Mouse (Mus musculus) kidney, postnatal 4 days (tissue): Measurements from ENCODE around the gene Myh2.

Source experiments
- DNase-seq, 2 experiments: peaks; one replicate each; pipeline ENCODE4 v3.0.0; 2021; ENCODE audit warnings: mixed read lengths in 2 of 2

Gene Myh2

DNA sequence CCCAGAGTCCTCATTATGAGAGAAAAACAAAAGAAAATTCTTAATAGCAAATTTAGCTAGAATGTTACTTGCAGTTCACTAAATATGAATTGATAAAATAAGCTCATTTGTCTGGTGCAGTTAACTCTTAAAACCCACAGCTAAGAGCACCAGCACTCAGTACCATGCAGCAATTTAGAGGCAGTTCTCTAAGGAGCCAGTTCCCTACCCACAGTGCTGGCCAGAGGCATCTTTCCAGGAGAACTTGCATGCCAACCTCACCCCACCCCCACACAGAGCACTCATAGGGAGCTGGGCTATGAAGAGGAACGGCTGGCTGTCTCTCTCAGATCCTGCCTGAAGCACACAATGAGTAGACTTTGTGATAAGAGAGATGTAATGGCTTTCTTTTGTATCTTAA, 17.7 kb upstream of the Myh2 start:
- DNase-seq, result peak; percentile 17 to 24

DNA sequence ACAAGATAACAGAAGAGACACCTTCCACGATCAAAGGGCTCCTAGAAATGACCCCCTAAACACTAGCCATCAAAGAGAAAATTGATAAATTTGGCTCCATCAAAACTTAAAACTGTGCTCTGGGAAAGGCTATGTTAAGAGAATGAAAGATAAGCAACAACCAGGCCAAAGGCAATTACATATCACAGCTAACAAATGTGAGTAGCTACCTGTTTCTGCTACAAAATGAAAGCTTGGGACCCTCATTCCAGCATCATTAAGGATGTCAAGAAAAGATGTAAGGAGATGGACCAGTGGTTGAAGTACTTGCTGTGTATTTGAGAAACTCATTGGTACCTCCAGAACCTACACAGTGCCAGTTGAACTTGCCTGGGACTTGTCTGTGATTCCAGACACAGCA, 17.0 kb upstream of the Myh2 start:
- DNase-seq, result no peak

DNA sequence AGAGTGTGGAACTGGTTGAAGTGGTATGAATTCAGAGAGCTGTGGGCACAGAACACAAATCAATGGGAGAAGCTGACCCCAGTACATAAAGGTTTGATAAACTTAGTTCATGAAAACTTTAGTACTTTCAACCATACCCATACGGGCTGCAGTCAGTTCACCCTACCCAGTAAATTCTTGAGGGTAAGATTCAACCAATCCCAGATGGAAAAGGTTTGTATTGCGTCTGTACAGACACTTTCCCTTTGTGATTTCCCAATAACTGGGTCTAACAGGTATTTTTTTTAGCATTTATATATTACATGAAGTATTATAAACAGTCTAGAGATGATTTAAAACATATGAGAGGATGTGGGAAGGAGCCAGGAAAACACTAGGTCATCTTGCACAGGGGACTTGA, 15.2 kb upstream of the Myh2 start:
- no peak for DNase-seq

DNA sequence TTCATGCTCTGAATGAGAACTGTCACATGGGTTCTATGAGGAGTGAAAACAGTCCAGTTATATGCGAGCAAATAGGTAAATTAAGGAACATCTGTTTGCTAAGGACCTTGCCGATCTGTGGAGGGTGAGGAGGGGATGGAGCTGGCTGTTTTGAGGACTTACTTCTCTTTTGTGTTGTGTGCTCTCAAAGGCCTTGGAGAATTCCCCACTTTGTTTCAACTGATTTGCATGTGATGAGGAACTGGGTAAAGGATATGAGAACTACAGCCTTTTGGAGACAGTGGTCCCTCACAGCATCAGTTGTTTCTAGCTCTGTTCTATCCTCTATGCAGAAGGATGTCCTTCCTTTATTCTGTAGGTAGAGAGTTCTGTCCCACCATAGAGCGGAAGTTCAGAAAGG, 10.7 kb upstream of the Myh2 start:
- no peak for DNase-seq

DNA sequence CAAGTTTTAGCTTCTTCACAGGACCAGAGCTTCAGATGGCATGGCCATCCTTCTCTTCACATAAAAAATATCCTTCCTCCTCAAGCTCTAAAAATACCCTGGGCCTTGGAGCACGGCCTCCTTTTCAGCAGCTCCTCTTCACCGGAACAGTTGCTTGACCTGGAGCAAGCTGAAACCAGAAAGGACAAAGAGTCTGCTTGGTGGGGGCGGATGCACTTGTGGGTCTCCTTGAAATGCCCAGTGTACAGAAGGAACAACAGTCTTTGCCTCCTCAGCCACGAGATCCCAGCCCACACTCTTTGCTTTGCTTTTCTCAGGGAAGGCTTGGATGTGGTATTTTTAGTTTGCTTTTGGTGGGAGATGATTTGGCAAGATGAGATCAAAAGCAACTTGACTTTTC, 7.1 kb upstream of the Myh2 start:
- DNase-seq, result no peak

DNA sequence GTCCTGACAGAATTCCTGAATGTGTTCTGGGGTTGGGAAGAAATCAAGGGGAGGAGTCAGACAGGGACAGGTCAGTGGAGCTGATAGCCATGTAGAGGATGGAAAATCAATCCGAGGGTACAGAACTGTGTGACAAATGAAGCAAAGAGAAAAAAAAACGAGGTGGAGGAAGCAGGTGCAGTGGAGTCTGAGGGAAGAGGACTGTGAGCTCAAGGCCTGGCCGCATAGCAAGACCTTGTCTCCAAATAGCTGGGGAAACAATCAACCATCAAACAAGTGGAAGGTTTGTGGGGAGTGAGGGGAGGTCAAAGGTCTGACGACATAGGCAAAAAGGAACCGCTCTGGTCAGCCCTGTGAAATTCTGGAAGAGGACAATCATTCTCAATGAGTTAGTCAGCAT, 6.0 kb upstream of the Myh2 start:
- no peak for DNase-seq

DNA sequence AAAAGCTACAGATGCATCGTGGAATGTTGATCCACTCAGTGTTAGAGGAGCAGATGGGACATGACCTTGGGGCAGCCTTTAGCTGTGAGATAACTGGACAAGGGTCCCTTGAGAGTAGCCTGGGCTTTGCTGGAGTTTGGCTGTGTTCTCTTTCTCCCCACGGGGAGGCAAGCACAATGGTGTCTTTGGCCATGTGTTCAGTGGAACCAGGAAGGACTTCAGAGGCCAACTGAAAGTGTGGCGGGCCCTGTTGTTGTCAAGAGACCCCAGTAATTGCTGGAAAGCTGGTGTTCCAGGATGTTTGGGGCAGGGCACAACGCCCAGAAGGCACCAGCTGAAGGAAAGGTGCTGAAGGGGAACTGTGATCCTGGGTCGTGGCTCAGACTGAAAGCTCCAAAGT, 1.5 kb upstream of the Myh2 start:
- no peak for DNase-seq

DNA sequence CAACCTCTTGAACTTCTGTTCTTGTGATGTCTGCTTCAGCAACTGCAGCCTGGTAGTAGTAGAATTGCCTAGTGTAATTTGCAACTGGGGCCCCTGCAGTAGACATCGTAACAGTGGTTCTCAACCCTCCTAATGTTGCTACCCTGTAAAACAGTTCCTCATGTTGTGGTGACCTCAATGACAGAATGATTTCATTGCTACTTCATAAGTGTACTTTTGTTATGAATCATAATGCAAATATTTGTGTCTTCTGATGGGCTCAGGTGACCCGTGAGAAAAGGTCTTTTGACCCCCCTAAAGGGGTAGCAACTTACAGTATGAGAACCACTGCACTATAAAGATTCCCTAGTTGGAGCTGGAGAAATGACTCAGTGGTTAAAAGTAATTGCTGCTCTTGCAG, 1.6 kb downstream of the Myh2 start:
- DNase-seq, result no peak

DNA sequence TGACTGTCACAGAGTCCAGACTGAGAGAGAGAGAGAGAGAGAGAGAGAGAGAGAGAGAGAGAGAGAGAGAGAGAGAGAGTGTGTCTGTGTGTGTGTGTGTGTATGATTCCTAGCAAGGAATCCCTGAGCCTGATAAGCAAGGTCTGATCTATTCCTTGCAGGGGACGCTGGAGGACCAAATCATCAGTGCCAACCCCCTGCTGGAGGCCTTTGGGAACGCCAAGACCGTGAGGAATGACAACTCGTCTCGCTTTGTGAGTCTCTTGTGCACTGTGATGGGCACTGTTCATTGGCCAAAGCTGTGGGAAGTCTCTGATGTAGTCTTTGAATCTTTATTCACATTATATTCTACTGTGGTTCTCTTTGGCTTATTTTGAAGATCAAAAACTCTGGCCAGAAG, 5.5 kb downstream of the Myh2 start:
- no peak for DNase-seq

DNA sequence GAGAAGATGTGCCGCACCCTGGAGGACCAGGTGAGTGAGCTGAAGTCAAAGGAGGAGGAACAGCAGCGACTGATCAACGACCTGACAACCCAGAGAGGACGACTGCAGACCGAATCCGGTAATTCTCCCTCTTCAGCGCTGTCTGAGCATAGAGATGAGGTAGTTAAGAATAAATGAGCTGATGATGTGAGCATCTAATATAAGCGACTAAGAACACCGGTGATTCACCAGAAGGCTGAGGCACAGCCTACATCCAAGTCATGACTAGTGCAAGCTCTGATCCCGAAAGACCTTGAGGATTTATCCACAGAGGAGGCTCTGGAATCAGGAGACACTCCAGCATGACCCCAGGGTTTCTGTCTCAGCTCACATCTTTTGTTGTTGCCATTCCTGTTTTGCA, 19.5 kb downstream of the Myh2 start:
- DNase-seq, result no peak

DNA sequence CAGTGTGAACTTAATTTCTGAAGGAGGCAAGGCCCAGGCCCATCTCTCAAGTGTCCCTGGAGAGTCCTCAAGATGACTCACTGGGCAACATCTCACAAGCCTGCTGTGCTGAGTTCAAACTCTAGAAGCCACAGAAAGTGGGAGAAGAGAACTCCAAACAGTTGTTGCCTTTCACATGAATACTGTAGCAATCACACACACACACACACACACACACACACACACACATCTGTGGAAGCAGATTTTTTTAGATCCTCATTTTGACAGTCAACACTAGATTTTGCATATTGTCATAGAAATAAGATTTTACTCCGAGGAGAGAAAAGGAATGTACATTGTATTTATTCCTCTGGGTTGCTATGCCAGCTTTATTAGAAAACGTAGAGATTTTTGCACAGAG, 20.0 kb downstream of the Myh2 start:
- DNase-seq, result no peak

DNA sequence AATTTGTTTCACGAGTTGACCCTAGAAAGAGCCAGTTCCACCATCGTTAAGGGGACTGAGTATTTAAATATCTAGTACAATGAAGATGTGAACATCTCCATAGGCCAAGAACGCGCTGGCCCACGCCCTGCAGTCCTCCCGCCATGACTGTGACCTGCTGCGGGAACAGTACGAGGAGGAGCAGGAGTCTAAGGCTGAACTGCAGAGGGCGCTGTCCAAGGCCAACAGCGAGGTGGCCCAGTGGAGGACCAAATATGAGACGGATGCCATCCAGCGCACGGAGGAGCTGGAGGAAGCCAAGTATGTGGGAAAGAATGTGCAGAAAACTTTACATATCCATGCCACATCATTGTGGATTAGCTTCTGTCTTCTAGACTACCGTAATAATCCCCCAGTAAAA, 20.7 kb downstream of the Myh2 start:
- DNase-seq, result no peak

DNA sequence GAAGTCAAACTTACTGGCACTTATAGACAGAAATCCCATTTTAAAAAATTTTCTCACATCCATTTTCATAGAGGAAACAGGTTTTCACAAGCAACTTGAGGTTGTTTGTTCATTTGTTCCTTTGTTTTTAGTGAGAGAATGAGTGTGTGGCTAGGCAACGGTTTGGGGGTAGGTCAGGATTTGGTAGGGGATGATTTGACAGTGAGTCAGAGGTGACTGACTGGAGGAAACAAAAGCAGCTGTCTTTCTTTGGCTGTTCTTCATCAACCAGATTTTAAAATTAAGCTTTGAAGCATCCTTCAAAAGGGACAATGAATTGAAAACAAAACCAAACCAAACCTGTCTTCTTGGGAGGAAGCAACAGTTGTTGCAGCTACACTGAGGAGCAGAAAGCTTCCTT, 28.5 kb downstream of the Myh2 start:
- no peak for DNase-seq

DNA sequence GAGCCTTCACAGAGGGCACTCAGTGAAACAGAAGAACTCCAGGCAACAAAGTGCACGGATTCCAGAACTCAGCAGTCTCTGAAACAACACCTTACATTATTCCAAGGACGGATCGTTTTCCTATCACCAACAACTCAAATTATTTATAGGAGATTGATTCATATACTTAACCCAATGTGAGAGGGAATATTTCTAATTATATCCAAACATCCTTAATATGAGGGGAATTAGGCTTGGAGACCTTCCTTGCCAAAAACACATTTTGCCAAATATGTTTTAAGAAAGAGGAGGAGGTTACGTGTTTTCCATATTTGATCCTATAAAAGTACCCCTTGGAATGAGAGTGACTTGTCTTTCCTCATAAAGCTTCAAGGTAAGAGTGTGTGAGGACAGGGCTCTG, 28.9 kb downstream of the Myh2 start, which contains the start of gene Myh1:
Gene Myh1 (plus strand): TSS at position 301 of the 400 bp plus-strand sequence.
- no peak for DNase-seq

DNA sequence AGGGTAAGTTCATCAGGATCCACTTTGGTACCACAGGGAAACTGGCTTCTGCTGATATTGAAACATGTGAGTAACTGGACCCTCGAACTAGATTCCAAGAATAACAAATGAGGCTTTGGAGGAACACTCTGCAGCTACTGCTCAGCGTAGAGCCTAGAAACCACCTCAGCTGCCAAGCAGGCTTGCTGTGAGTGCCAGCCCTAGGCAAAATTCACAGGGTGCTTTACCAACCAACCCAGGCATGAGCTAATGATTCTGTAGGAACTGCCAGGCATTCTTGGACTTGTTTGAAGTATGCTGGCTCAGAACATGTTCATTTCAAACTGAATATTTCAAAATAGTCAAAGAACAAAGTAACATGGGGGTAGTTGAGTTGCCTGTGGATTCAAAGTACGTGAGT, 33.9 kb downstream of the Myh2 start:
- DNase-seq, result no peak

DNA sequence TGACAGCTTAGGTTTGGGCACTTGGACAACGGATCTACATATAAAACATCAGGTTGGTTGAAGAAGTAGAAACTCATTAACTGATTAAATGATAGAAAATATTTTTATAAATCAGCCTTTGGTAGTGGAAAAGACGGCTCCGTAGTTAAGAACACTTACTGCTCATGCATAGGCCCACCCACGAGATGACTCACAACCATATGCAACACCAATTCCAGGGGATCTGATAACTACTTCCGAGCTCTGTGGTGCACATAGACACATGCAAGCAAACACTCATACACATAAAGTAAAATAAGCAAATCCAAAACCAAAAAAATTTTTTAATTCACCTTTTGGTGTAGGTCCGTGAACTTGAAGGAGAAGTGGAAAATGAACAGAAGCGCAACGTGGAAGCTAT, 51.0 kb downstream of the Myh2 start:
- DNase-seq, result no peak

DNA sequence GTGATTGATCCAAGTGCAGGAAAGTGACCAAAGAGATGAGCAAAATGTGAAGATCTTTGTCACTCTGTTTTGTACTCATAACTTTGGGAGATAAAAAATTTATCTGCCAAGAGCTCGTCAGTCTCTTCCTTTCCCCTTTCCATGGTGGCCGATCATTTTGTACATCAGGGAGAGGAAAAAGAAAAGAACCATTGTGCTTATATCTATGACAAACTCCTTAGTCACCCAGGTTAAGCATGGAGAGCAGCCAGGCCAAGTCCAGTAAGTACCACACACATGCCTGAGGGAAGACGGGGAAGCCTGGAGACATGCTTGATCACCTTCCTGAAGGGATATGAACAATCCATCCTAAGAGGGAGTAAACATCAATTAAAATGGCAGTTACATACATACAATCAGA, 53.6 kb downstream of the Myh2 start:
- no peak for DNase-seq

DNA sequence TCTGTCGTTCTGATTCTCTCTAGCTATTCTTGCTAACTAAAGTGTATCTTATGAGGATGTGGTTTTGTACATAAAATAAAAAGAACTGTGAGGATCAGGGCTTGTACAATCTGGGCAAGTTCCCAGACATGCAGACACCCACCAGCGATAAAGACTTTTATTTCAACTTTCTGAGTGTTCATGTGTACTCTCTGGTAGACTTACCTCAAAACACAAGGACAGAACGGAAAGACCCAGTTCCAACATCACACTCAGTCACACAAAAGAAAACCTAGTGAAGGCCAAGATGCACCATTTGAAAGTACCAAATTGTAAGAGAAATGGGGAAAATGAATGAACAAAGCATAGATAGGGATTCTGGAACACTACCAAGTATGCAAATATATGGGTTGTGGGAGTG, 57.9 kb downstream of the Myh2 start:
- no peak for DNase-seq

DNA sequence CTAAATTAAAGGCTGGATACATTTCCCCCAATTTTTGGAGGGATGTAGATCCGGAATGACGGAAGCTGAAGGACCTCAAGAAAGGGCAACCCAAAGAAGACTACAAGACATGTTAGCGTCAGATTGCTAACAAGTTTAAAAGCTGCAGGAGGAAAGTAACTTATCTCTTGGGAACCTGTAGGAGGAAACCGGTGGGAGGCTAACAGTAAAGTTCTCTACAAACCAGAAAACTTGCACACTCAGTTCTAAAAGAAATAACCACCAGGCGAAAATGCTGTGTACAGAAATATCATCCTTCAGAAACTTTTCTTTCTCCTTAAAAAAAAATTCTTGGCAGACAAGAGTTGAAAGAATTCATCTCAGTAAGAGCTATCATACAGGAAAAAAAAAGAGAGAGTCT, 58.3 kb downstream of the Myh2 start:
- DNase-seq, result no peak

DNA sequence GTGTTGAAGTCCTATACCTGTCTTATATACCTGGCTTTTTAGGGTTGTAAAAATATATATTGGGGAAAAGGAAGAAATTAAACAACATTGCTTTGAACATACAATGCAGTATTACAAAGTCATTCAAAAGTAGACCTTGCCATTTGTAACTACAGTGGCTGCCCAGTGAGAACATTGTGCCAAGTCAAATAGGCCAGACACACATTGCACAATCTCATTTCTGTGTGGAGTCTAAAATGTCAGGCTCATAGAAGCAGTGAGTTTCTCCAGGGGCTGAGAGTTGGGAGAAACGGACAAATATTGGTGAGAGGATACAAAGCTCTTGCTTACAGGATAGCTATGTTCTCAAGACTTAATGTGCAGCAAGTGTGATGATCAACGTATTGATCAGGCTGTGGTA, 59.1 kb downstream of the Myh2 start:
- DNase-seq, result no peak

DNA sequence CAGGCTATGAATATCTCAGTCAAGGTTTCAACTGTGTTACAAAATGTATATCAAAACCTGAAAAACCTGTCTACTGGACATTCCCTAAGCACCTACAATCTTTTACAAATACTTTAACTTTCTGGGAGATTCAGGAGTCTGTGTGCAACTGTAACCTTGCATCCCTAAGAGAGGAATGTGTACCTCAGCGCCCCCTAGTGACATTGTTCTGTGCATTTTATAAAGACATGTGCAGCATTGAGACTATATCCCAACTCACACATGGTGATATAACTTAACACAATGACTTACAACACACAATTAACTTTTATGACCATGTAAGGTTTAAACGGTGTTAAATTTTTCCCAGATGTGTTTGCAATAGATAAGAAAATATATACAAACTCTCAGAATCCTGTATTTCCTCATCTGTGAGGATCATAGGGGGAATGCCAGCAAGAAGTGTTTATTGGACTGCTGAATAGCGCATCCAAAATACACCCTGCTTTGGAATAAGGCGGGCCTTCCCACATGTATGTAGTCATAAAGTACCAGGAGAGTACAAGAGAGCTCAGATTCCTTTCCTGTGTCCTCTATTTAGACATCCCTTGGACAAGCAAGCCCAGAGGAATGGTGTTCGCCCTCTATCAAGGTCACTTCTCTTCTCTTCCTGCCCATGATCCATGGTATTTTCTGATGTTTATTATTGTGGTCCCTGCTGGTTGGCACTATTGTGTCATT, 65.0 kb downstream of the Myh2 start:
- peak; percentile 57 to 62 for DNase-seq

DNA sequence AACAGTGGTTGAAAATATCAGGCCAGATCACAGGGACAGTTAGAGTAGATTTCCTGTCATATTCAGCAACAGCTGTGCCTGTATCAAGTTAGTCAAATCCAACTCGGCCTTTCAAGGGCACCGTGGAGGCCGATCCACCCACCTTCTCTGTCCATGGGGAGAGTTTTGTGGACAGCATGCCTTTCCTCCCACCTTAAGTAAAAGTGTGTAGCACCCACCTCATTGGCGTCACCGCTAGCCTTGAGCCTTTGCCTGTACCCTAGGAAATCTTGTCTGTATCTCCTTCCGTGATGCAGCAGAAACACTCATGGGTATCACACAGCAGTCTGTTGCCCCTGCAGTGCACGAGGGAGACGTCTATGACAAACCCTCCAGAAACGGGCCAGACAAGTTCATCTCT, 66.0 kb downstream of the Myh2 start:
- DNase-seq, result no peak

DNA sequence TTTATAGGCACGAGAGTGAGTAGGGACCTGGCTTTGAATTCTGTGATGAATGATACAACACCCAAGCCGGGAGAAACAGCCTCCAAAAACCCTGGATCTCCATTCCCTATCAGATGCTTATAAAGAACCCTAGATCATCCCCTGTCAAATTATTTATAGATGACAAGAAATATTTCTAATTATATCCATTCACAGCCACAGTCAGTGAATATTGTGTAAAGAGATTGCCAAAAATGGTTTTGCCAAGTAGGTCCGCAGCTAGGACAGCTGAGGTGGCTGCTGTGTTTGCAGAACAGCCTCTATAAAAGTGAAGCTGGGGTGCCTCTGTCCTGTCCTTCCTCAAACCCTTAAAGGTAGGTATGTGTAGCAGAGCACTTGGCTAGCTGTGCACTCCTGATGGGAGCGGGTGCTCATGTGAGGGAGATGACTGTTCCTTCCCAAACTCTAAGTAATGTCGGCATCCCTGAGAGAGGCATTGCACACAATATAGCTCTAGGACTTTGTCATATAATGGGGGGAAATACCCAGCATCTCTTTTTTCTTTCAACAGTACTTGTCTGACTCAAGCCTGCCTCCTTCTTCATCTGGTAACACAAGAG, 66.8 kb downstream of the Myh2 start, which contains the start of gene Myh4:
Gene Myh4 (plus strand): TSS at position 549 of the 599 bp plus-strand sequence.
- DNase-seq, result no peak

DNA sequence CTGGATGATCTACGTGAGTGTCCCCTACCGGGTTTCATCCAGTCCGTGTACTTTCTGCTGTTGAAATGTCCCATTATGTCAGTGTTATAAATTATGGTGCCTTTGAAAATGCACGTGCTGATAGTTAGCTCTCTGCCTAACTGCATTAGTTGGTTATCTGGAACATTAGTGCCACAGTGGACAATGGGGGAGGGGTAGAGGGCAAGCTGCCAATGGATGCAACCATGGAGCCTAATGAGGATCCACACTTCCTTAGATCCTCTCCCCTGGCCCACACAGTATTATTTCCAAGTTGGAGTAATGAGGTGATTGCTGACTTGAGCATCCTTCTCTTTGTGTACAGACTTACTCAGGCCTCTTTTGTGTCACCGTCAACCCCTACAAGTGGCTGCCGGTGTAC, 70.2 kb downstream of the Myh2 start:
- DNase-seq, result no peak
